Mouse (Mus musculus): ENCODE results near the gene Tm7sf2.

Tm7sf2 gene

DNA sequence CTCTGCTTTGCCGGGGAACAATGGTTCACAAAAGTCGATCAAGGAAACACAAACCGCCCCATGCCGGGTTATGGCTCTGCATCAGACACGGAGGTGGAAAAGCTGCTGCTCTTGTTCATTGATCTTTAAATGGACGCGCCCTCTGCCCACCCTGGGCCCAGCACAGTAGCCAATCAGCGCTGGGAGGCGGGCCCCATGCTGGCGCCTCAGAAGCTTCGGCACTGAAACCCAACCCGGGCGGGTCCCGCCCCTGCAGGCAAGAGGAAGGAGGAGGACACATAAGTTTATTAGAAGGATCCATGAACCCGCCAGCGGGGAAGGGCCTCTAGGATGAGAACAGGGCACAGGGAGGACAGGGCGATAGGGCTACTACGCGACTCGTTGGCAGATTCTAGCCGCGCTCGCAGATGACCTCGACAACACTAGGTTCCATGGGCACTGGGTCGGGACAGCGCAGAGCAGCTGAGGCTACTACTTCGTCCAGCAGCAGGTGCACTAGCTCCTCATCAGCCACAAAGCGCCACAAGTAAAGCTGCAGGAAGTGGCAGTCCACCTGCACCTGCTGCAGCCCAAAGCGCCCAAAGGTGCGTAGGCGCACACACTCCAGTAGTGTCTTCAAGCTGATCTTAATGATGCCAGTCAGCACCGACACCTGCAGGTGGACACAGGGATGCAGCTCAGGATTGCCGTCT is at the start of gene Tm7sf2:
TSS of gene Tm7sf2 (minus strand) at position 650 of the 692 bp plus-strand sequence.
- DNase-seq (ENCODE audit: low read depth in 2 of 2, low spot score in 2 of 2), result peak; percentile 84 to 85

DNA sequence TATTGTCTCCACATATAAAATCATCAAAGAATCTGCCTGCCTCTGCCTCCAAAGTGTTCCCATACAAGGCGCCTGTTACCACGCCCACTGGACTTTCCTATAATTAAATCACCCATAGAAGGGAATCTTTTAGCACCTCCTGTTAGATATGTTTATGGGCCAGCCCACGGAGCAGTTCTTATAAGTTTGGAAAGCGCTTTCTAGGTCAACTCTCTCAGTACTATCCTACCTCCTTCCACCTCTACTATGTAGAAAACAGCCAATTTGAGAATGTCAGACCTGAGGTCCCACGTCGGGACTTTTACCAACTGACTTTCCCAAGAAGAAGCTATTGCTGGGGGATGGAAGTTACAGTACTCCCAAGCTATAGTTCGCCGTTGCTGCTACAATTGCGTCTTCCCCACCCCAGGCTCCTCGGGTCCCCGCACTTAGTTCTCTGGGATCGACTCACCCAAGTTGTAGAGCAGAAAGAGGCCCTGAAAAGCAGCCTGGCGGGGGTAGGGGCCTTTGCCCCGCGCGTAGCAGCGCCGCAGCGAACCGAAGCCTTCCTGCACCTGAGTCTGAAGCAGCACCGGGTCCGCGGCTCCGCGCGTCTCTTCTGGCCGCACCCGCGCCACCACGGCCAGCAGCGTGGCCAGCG is 49.3 kb upstream of the Tm7sf2 start:
- DNase-seq (ENCODE audit: low read depth in 2 of 2, low spot score in 2 of 2), result peak in 1 of 2 experiments; percentile 11

DNA sequence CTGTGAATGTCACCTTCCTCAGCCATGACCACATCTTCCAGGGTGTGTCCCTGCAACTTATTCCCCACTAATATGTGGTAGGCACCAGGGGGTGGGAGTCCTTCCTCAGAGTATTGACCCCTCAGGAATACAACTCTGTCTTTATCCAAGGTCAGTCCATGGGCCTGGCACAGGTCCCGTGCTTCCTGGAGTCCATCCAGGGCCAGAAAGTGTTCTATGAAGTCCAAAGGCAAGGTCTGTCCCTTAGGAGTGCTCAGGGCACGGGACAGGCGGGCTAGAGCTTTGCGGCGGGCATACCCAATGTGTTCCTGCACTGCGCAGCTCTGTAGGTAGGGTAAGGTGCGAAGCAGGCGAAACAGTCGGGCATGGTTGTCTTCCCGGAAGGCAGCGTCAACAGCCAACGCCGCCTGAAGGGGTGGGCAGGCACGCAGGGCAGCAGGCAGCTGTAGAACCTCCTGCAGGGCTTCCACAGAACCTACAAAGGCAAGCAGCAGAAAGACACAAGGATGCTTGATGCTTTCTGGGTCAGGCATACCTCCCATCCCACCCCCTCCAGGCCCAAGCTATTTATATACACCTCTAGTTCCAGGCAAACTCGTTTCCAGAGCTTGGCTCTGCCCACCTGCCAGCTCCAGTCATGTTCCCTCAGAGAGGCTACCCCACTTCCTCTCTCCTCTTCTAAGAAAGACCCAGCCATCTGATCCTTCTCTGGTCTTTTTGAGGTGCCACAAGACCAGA is 48.1 kb upstream of the Tm7sf2 start:
- DNase-seq (ENCODE audit: low read depth in 2 of 2, low spot score in 2 of 2), result no peak

DNA sequence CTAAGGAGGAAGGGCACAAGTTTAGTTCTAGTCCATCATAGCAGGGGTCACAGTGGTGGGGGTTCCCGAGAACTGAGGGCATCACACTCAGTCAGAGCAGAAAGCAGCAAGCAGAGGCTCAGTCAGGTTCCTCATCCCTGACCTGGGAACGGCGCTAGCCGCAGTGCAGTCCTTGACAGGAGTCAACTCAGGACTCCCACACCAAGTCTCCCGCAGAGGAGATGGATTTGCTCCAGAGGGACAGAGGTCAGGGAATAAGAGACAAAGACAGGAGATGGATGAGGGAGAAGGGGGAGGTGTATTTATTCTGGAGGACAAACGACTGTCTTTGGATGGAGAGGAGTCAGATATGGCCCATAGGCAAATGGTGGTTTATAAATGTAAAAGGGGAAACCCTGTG is 44.9 kb upstream of the Tm7sf2 start:
- DNase-seq (ENCODE audit: low read depth in 2 of 2, low spot score in 2 of 2), result no peak

DNA sequence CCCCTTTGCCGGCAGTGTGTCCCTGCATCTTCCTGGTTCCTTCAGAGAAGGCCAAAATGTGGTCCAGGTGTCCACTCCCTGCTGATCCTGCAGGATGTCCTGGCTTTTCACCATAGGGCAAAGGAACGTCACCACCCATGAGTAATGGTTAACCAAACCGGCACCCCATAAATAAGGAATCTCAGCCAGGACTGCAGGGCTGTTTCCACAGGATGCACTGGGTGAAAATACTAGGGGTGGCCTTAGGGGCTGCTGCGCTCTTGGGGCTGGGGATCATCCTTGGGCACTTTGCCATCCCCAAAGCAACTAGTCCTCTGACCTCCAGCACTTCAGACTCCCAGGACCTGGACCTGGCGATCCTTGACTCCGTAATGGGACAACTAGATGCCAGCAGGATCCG is 37.4 kb upstream of the Tm7sf2 start, which contains the start of gene Naaladl1:
TSS of gene Naaladl1 (plus strand) at position 197 of the 400 bp plus-strand sequence.
- DNase-seq (ENCODE audit: low read depth in 2 of 2, low spot score in 2 of 2), result no peak

DNA sequence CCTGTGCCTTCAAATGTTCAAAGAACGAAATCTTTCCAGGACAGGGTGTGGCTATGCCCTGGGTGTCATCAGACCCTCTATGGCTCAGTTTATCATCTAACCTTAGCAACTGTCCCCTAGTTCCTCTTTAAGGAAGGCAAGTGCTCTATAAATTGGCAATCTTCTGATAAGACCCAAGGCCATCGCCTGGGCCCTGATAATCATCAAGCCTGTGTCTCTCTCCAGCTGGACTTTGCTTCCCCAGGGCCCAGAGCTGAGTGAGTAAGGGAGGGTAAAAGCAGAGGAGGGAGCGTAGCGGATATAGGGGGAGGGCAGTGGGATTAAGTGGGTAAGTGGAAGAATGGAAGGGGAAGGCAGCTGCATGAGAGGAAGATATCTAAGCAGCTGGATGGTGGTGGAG is 36.3 kb upstream of the Tm7sf2 start:
- DNase-seq (ENCODE audit: low read depth in 2 of 2, low spot score in 2 of 2), result no peak

DNA sequence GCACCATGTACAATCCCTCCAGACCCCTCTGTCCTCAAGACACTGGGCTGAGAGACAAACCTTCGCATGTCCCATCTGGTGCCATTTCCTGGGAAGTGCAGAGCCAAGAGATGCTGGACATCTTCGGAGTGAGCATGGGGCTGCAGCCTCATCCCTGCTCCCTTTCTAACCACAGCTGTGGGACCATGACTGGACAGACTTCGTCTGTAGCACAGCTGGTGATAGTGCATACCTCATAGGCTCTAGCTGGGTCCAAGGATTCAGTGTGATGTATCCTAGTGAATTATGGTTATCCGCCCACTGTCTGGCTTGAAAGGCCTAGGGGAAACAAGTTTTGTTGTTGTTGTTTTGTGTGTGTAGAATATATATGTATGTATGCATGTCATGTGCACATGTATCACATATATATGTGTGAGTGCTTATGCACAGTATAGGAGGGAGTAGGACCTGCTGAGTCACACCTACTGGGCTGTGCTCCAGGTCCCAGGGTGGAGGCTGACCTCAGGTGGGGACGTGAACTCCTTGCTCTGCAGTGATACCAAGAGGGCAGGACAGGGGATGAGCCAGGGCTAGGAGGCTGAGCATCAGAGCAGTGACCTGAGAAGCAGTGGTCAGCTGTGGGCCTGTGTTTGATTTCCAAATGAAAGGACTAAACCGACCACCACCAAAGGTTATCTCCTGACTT is 34.1 kb upstream of the Tm7sf2 start:
- no peak for DNase-seq (ENCODE audit: low read depth in 2 of 2, low spot score in 2 of 2)

DNA sequence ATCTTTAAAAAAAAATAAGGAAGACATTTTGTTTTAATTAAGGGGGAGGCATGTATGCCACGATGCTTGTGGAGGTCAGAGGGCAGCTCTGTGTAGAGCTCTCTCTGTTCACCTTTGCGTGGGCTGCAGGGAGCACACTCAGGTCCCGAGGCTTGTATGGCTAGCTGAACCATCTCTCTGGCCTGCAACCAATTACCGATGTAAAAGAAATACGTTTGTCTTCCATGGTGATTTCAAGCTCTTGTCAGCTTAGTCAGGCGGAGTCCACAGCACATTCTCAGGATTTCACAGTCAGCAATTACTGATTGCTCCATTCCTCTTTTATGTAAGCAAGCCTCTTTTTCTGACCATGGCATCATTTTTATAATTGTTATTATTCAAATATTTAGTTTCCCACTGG is 33.0 kb upstream of the Tm7sf2 start:
- DNase-seq (ENCODE audit: low read depth in 2 of 2, low spot score in 2 of 2), result no peak

DNA sequence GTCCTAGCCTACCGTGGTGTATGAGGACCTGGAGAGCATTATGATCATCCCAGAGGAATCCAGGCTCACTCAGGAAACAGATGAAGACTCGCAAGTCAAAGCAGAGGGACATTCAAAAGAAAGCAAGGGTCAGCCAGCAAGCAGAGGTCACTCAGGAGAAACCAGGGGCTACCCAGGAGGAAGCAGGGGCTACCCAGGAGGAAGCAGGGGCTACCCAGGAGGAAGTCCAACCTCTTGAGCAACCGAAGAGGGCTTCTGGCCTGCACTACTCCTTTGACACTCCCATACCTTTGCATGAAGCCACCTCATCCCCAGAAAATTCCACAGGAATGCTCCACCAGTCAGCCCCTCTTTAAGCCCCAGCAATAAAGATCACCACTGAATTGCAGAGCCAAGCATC is 29.7 kb upstream of the Tm7sf2 start:
- DNase-seq (ENCODE audit: low read depth in 2 of 2, low spot score in 2 of 2), result no peak

DNA sequence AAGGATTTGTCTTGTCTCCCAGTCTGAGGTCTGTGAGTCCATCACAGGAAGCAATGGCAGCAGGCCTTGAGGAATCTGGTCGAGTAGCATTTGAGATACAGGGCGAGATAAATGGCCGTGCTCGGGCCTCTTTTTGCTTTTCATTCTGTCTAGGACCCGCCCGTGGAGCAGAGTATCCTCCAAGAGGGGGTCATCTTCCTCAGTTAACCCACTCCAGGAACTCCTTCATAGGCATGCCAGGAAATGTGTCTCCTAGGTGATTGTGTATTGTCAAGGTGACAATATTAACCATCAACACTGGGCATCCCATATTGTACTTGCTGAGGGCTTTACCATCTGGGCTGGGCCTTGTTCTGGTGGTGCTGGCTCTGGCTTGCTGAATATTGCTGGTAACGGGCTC is 25.9 kb upstream of the Tm7sf2 start, which contains the start of gene AC131692.1:
TSS of gene AC131692.1 (plus strand) at position 301 of the 400 bp plus-strand sequence.
- no peak for DNase-seq (ENCODE audit: low read depth in 2 of 2, low spot score in 2 of 2)

DNA sequence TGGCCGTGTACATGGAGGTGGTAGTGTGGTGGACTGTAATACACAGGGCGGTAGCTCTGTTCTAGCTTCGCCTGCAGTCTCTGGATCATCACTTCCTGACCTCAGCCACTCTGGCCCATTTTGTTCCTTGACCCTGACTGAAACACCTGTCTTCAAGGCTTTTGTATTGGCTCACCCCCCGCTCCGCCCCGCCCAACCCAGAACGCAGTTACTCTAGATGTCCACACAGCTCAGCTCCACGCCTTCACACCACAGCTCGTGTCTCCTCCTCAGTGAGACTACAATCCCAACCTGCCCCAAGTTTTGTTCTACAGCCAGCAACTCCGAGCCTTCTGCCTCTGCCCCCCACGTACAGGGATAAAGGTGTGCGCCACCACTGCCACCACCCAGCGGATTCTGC is 20.7 kb upstream of the Tm7sf2 start:
- DNase-seq (ENCODE audit: low read depth in 2 of 2, low spot score in 2 of 2), result no peak

DNA sequence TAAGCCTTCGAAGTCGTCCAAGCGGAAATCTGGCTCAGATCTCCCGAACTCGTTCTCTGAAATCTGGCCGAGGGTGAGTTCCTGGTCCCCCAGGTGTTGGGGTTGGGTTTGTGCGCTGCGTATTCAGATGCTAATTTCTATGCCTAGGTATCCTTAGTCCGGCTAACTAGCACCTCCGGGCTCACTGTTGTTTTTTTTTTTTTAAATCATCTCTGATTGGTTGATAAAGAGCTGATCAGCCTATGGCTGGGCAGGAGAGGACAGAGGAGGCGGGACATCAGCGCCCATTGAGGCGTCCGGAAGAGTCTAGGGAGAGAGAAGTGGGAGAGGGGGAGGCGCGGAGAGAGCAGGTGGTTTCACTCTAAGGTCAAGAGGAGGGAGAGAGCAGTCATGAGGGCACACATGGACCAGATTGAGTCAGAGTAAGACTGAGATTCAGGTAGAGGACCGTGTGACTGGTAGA is 17.3 kb upstream of the Tm7sf2 start:
- peak in 1 of 2 experiments; percentile 40 for DNase-seq (ENCODE audit: low read depth in 2 of 2, low spot score in 2 of 2)

DNA sequence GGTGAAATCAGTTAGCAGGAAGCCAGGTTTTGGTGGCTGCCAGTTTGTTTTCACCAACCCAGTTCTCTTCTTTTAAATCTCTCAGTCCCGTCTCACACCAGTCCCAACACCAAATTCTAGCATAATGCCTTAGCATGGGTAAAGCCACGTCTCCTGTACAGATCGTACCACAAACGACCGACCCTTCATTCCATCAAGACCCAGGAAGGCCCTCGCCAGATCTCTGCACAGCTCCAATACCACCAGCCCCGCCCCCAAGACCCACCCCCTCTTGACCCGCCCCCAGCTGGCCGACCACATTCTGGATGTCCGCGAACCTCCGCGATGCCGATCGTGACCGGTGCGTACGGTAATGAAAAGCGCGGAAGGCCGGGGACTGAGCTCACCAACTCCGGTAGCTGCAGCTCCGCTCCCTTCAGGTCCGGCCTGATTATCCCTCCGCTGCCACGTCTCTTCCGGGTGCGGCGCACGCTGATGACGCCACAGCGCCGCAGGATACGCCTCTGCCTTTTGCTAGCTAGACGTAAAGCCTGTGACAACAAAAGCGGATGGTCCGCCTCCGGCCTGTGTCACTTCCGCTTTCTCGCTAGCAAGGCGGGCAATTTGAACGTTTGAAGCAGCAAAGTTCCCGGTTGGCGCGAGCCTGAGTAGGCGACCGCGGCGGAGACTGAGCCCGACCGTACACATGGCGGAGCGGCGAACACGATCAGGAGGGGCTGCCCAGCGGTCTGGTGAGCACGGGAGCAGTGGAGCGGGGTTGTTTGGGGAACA is 16.5 kb upstream of the Tm7sf2 start, which contains the start of the genes Zfpl1 and Cdca5:
TSS of gene Zfpl1 (minus strand) at position 479 of the 771 bp plus-strand sequence.
TSS of gene Cdca5 (plus strand) at position 506 of the 771 bp plus-strand sequence.
- DNase-seq (ENCODE audit: low read depth in 2 of 2, low spot score in 2 of 2), result peak; percentile 94 to 95

DNA sequence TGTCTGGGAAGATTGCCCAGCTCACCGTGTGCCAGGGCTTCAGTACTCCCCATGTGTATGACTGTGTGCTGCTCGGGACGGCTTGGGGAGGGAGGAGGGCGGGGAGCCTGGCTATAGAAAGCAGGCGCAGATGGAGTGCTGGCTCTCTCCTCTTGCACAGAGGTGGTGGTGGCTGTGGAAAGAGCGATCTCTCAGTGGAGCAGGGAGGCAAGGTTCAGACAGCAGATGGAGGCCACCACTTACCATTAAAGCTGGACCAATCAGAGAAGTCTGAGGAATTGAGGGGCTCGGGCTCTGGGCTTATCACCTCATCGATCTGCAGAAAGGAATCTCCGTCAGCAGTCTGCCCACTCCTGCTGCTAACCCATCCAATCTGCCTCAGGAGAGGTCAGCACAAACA is 14.0 kb upstream of the Tm7sf2 start, which contains the start of gene Gm28374:
TSS of gene Gm28374 (minus strand) at position 101 of the 400 bp plus-strand sequence.
- no peak for DNase-seq (ENCODE audit: low read depth in 2 of 2, low spot score in 2 of 2)

DNA sequence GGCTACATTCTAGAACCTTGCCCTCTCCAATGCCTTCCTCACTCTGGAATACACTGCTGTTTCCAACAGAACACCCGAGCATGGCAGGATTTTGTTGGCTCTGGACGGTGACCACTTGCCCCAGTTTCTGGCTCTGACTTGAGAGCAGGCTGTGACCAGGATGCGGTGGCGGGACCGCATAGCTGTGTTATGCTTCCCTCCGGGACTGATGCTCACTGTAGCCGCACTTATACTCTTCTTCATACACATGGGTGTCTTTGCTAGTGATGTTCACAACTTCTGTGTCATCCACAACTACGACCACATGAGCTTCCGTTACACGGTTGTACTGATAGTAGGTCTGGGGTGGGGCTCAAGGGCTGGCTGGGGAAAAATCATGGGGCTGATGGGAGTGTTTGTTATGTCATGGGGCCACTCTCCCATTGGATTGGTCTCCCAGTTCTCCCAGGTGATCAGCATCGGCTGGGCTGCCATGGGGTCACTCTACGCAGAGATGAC is 11.9 kb upstream of the Tm7sf2 start, which contains the start of gene Tmem262:
TSS of gene Tmem262 (plus strand) at position 51 of the 498 bp plus-strand sequence.
- no peak for DNase-seq (ENCODE audit: low read depth in 2 of 2, low spot score in 2 of 2)

DNA sequence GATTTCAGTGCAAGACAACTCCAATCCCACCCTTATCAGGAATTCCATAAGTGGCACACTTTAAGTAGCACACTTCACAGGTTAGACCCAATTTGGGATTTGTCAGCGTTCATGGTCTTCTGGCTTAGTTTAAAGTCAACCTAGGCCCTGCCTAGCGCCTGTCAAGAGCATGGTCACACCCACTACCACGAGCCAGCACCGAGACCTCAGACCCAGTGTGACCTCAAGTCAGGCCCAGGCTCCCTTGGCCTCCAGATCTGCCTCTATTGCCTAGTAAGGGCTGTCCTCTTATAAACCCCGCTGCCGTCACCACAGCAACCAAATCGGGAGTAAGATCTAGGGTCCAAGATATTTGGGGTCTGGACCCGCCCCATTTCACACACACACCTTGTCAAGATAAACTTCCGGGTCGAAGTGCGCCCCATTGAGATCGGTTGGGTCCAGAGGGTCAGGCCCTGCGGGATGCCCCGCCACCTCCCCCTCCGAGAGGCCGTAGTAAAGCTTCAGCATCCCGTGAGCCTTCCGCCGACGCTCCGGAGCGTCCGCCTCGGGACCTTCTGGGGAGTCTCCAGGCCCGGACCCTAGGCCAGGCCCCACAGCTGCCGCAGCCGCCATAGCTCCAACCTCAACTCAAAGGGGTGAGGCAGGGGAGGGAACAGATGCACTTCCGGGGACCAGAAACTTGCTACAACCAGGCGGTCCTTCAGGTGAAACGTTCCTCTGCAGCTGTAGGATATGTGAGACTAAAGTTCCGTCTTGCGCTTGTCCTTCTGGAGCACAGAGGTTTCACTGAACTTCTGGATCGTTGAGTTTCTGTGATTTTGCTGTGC is 8.6 kb upstream of the Tm7sf2 start, which contains the start of gene Vps51:
TSS of gene Vps51 (minus strand) at position 668 of the 830 bp plus-strand sequence.
- peak; percentile 78 to 85 for DNase-seq (ENCODE audit: low read depth in 2 of 2, low spot score in 2 of 2)

DNA sequence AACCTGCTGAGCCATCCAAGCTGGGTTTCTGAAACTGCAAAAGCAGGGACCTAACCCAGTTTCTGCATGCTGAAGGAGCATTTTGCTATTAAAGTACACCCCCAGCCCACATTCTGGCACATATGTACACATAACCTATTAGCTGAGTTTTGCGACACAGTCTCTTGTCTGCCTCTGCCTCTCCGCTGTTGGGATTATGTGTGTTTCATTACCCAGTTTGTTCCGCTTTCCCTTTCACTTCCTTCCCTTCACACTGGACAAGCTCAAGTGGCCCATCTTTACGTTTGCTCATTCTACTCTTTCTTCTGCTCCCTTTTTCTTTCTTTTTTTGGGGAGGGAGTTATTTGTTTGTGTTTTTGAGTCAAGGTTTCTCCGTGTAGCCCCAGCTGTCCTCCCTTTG is 5.7 kb upstream of the Tm7sf2 start:
- DNase-seq (ENCODE audit: low read depth in 2 of 2, low spot score in 2 of 2), result no peak

DNA sequence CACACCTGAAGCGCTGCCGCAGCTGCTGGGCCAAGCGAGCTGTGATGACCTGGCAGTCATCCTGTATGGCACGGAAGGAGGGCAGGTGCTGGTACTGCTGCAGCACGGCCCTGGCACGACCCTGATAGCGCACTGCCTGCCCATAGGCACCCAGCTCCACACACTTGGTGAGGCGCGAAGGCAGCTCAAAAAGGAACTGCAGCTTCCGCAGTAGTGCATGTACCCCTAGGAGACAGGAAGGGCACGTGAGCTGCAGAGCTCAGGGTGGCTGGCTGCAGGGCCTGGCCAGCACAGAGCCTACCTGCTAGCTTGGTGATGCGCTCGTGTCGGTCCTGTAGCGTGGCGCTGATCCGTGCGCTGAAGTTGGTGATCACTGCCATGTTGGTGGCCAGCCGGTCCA is 3.1 kb upstream of the Tm7sf2 start:
- no peak for DNase-seq (ENCODE audit: low read depth in 2 of 2, low spot score in 2 of 2)

All from CD8-positive naive resting alpha-beta T cell, adult 2 months (primary cell).